Mouse (Mus musculus) embryonic facial prominence, embryonic 12.5 days (tissue): ENCODE measurements around the gene Cdk14. TPM values are rescaled to one million over a fixed set of nuclear protein-coding genes. Genes with fewer than 3 reads are reported as not detected.

Source experiments
- ATAC-seq: fragments of 200-750 bp; cut with Nextera tagmentation; 2 replicates; pipeline ENCODE4 v1.8.0; 2017; ENCODE audit not compliant: insufficient number of reproducible peaks, insufficient read depth, low FRiP score, low TSS enrichment
- H3K27ac ChIP-seq: fragments of 300-500 bp; sonication (generic); 2 replicates; pipeline ENCODE4 v1.5.1; 2016; ENCODE audit warnings: mild to moderate bottlenecking
- H3K27me3 ChIP-seq: fragments of 300-500 bp; sonication (generic); 2 replicates; pipeline ENCODE4 v1.6.1; 2016; ENCODE audit warnings: mild to moderate bottlenecking, moderate library complexity
- H3K36me3 ChIP-seq: fragments of 300-500 bp; sonication (generic); 2 replicates; pipeline ENCODE4 v1.6.1; 2016; ENCODE audit warnings: mild to moderate bottlenecking
- H3K4me1 ChIP-seq: fragments of 300-500 bp; sonication (generic); 2 replicates; pipeline ENCODE4 v1.6.1; 2016
- H3K4me2 ChIP-seq: fragments of 300-500 bp; sonication (generic); replicated peaks from 2 replicates; pipeline ENCODE4 v1.6.1; 2016; ENCODE audit warnings: mild to moderate bottlenecking, moderate library complexity
- H3K4me3 ChIP-seq: fragments of 300-500 bp; sonication (generic); 2 replicates; pipeline ENCODE4 v1.5.1; 2016; ENCODE audit warnings: mild to moderate bottlenecking
- H3K9ac ChIP-seq: fragments of 300-500 bp; sonication (generic); 2 replicates; pipeline ENCODE4 v1.6.1; 2016; ENCODE audit warnings: mild to moderate bottlenecking, moderate library complexity
- H3K9me3 ChIP-seq: fragments of 300-500 bp; sonication (generic); 2 replicates; pipeline ENCODE4 v1.6.1; 2016; ENCODE audit warnings: mild to moderate bottlenecking, moderate library complexity
- WGBS: fragments of 180-500 bp; shearing (Covaris S2); methylation state at CpG from one replicate; pipeline ENCODE4 v1.1.7; 2016; 5-methylcytosine and 5-hydroxymethylcytosine counted together
- polyA plus RNA-seq: library from polyadenylated mRNA; unstranded; fragments of >200 nt; fragmentation: Nextera tagmentation; extraction: Ambion mirVana; gene quantifications from 2 replicates; pipeline ENCODE4 v1.2.1, GENCODE M21; 2016

The Cdk14 gene
- polyA plus RNA-seq, 1 experiment from 2014 or later, result 36.1 TPM

- H3K4me2 ChIP-seq, result no peak overlapping the region
- no peaks in the 10 kb centered on the region for H3K36me3 ChIP-seq
- no peak for ATAC-seq
- H3K27ac ChIP-seq, result no peak overlapping the region
- WGBS, result 70% methylated on average over 1 of the region's 1 CpGs
- no peaks in the 10 kb centered on the region for H3K27me3 ChIP-seq
- no peak overlapping the region for H3K4me3 ChIP-seq
- H3K4me1 ChIP-seq, result no peaks in the 10 kb centered on the region
- no peaks in the 10 kb centered on the region for H3K9me3 ChIP-seq
- no peak overlapping the region for H3K9ac ChIP-seq
Observed at GRCm38 (mm10) chr5:5005633-5006032, 414.5 kb downstream of the Cdk14 start.

GRCm38 (mm10) chr5:5004740-5005139 lies 415.4 kb downstream of the Cdk14 start:
- Histone ChIP-seq H3K4me2 (no peak overlapping the region), H3K27me3 (no peaks in the 10 kb centered on the region), H3K9ac (no peak overlapping the region), H3K9me3 (no peaks in the 10 kb centered on the region), H3K27ac (no peak overlapping the region), H3K4me3 (no peak overlapping the region), H3K4me1 (no peaks in the 10 kb centered on the region), H3K36me3 (no peaks in the 10 kb centered on the region)
- WGBS, result 88% methylated on average over 2 of the region's 2 CpGs
- no peak for ATAC-seq

GRCm38 (mm10) chr5:4993192-4993601 lies 426.9 kb downstream of the Cdk14 start:
- H3K27me3 ChIP-seq, result no peaks in the 10 kb centered on the region
- 70% methylated on average over 4 of the region's 4 CpGs for WGBS
- no peaks in the 10 kb centered on the region for H3K36me3 ChIP-seq
- no peak overlapping the region for H3K27ac ChIP-seq
- no peak overlapping the region for H3K4me3 ChIP-seq
- no peaks in the 10 kb centered on the region for H3K9me3 ChIP-seq
- H3K4me1 ChIP-seq, result peaks cover 18% of the 10 kb centered on the region; the same call in 1 of the 2 replicates
- H3K4me2 ChIP-seq, result no peak overlapping the region
- H3K9ac ChIP-seq, result no peak overlapping the region
- no peak for ATAC-seq

- Histone ChIP-seq H3K9ac (no peak overlapping the region), H3K36me3 (no peaks in the 10 kb centered on the region), H3K4me1 (peaks cover 18% of the 10 kb centered on the region; the same call in 1 of the 2 replicates), H3K4me2 (no peak overlapping the region), H3K27me3 (no peaks in the 10 kb centered on the region), H3K9me3 (no peaks in the 10 kb centered on the region), H3K4me3 (no peak overlapping the region), H3K27ac (0 out of 2 replicates have a peak overlapping the region, but pooled peaks have one; percentile 6)
- ATAC-seq, result no peak
- WGBS, result 49% methylated on average over 2 of the region's 2 CpGs
Observed at GRCm38 (mm10) chr5:4991023-4991422, 429.1 kb downstream of the Cdk14 start.

GRCm38 (mm10) chr5:4990237-4990636 lies 429.9 kb downstream of the Cdk14 start:
- Histone ChIP-seq H3K27ac (no peak overlapping the region), H3K4me2 (no peak overlapping the region), H3K27me3 (no peaks in the 10 kb centered on the region), H3K9ac (no peak overlapping the region), H3K4me3 (no peak overlapping the region), H3K36me3 (no peaks in the 10 kb centered on the region), H3K4me1 (peaks cover 18% of the 10 kb centered on the region; the same call in 1 of the 2 replicates), H3K9me3 (no peaks in the 10 kb centered on the region)
- WGBS, result 62% methylated on average over 5 of the region's 5 CpGs
- no peak for ATAC-seq

GRCm38 (mm10) chr5:4986181-4986580 lies 433.9 kb downstream of the Cdk14 start:
- Histone ChIP-seq H3K9me3 (no peaks in the 10 kb centered on the region), H3K27ac (no peak overlapping the region), H3K9ac (no peak overlapping the region), H3K36me3 (no peaks in the 10 kb centered on the region), H3K4me2 (no peak overlapping the region), H3K27me3 (no peaks in the 10 kb centered on the region), H3K4me1 (peaks cover 11% of the 10 kb centered on the region; the same call in 1 of the 2 replicates), H3K4me3 (no peak overlapping the region)
- WGBS, result 77% methylated on average over 2 of the region's 2 CpGs
- ATAC-seq, result no peak

GRCm38 (mm10) chr5:4979551-4979950 lies 440.6 kb downstream of the Cdk14 start:
- Histone ChIP-seq H3K27me3 (no peaks in the 10 kb centered on the region), H3K4me1 (no peaks in the 10 kb centered on the region), H3K4me3 (no peak overlapping the region), H3K9ac (no peak overlapping the region), H3K27ac (no peak overlapping the region), H3K4me2 (no peak overlapping the region), H3K9me3 (no peaks in the 10 kb centered on the region), H3K36me3 (no peaks in the 10 kb centered on the region)
- WGBS, result 93% methylated on average over 4 of the region's 4 CpGs
- ATAC-seq, result no peak

- ATAC-seq, result no peak
Observed at GRCm38 (mm10) chr5:4973408-4973807, 446.7 kb downstream of the Cdk14 start.

GRCm38 (mm10) chr5:4962063-4962610 lies 458.0 kb downstream of the Cdk14 start:
- peak; percentile 77 for ATAC-seq
- no peak overlapping the region for H3K27ac ChIP-seq
- 52% methylated on average over 15 of the region's 15 CpGs for WGBS

More at GRCm38 (mm10) chr5:4973408-4973807, 446.7 kb downstream of the Cdk14 start:
- 89% methylated on average over 1 of the region's 1 CpGs for WGBS
- Histone ChIP-seq H3K4me1 (no peaks in the 10 kb centered on the region), H3K9me3 (no peaks in the 10 kb centered on the region), H3K9ac (no peak overlapping the region), H3K4me2 (no peak overlapping the region), H3K27me3 (no peaks in the 10 kb centered on the region), H3K4me3 (no peak overlapping the region), H3K36me3 (no peaks in the 10 kb centered on the region), H3K27ac (no peak overlapping the region)

GRCm38 (mm10) chr5:4961636-4962035 lies 458.5 kb downstream of the Cdk14 start:
- Histone ChIP-seq H3K9me3 (no peaks in the 10 kb centered on the region), H3K27ac (no peak overlapping the region), H3K4me3 (no peak overlapping the region), H3K4me2 (no peak overlapping the region), H3K36me3 (no peaks in the 10 kb centered on the region), H3K27me3 (no peaks in the 10 kb centered on the region), H3K9ac (no peak overlapping the region), H3K4me1 (peaks cover 6% of the 10 kb centered on the region)
- no peak for ATAC-seq
- 95% methylated on average over 1 of the region's 1 CpGs for WGBS

More at GRCm38 (mm10) chr5:4962063-4962610, 458.0 kb downstream of the Cdk14 start:
- no peak overlapping the region for H3K9ac ChIP-seq
- peaks cover 6% of the 10 kb centered on the region for H3K4me1 ChIP-seq
- H3K27me3 ChIP-seq, result no peaks in the 10 kb centered on the region
- H3K4me3 ChIP-seq, result no peak overlapping the region
- no peaks in the 10 kb centered on the region for H3K36me3 ChIP-seq
- H3K4me2 ChIP-seq, result no peak overlapping the region
- no peaks in the 10 kb centered on the region for H3K9me3 ChIP-seq

- H3K27ac ChIP-seq, result no peak overlapping the region
- no peak overlapping the region for H3K9ac ChIP-seq
- ATAC-seq, result no peak
- no peak overlapping the region for H3K4me3 ChIP-seq
- no peaks in the 10 kb centered on the region for H3K9me3 ChIP-seq
- H3K4me2 ChIP-seq, result no peak overlapping the region
- peaks cover 6% of the 10 kb centered on the region for H3K4me1 ChIP-seq
- H3K36me3 ChIP-seq, result no peaks in the 10 kb centered on the region
- no peaks in the 10 kb centered on the region for H3K27me3 ChIP-seq
- 26% methylated on average over 5 of the region's 5 CpGs for WGBS
Observed at GRCm38 (mm10) chr5:4959446-4959845, 460.7 kb downstream of the Cdk14 start.

GRCm38 (mm10) chr5:4955993-4956392 lies 464.1 kb downstream of the Cdk14 start:
- Histone ChIP-seq H3K4me2 (no peak overlapping the region), H3K4me3 (no peak overlapping the region), H3K27ac (no peak overlapping the region), H3K9ac (no peak overlapping the region), H3K4me1 (peaks cover 6% of the 10 kb centered on the region), H3K27me3 (no peaks in the 10 kb centered on the region), H3K9me3 (no peaks in the 10 kb centered on the region), H3K36me3 (no peaks in the 10 kb centered on the region)
- WGBS, result 82% methylated on average over 7 of the region's 7 CpGs
- no peak for ATAC-seq
